Comparison of ENCODE assay signal across 7 mouse cellular contexts in genomic region chr14:30699656-30700055, GRCm38 (mm10). TPM values are rescaled to one million over a fixed set of nuclear protein-coding genes. Genes with fewer than 3 reads are reported as not detected.
A peak's percentile ranks its signal among the peaks of the same experiment; 100 is the strongest.
DNase-seq lines count a peak whose midpoint lies in the region; ATAC-seq and TF ChIP-seq lines count a peak whose summit lies in the region.

No protein-coding gene starts in this region.

- H3K36me3 ChIP-seq in G1E (replicated peaks), result no peaks in the 10 kb centered on the region
- H3K36me3 ChIP-seq in liver, adult 2 months (ENCODE audit: control insufficient read depth, insufficient read depth, low read length), result no peaks in the 10 kb centered on the region

- ATAC-seq in G1E (ENCODE audit: extremely low read depth, insufficient number of reproducible peaks, low FRiP score, poor library complexity, severe bottlenecking), result no peak

- H3K9me3 ChIP-seq in G1E (replicated peaks), result no peaks in the 10 kb centered on the region

- no peaks in the 10 kb centered on the region for H3K79me2 ChIP-seq in liver, adult 2 months (ENCODE audit: control insufficient read depth, insufficient read depth, low read length)

- peak; percentile 78 for TF ChIP-seq CTCF in G1E (IDR thresholded peaks at IDR 0.05; ENCODE audit: low read depth, low read length)
- peak; percentile 94 for TF ChIP-seq CTCF in liver, adult 2 months (IDR thresholded peaks at IDR 0.05; ENCODE audit: low read depth, low read length)

- no peak overlapping the region for H3K9ac ChIP-seq in liver, adult 2 months (ENCODE audit: low read depth, low read length)

- no peak for TF ChIP-seq POLR2A in liver, adult 2 months (IDR thresholded peaks at IDR 0.05; ENCODE audit: extremely low read depth, insufficient read depth, low read length)

- peaks cover 16% of the 10 kb centered on the region for H3K27me3 ChIP-seq in G1E (ENCODE audit: insufficient read depth, low read length)
- H3K27me3 ChIP-seq in liver, adult 2 months (ENCODE audit: control insufficient read depth, insufficient read depth, low read length), result no peaks in the 10 kb centered on the region

- peaks cover 21% of the 10 kb centered on the region for H3K4me1 ChIP-seq in G1E (ENCODE audit: insufficient read depth, low read depth, low read length)
- H3K4me1 ChIP-seq in liver, adult 2 months (ENCODE audit: control insufficient read depth, insufficient read depth, low read length), result peaks cover 2% of the 10 kb centered on the region

- H3K27ac ChIP-seq in liver, adult 2 months (replicated peaks; ENCODE audit: insufficient read depth, low read depth, low read length), result no peak overlapping the region

- DNase-seq in layer of hippocampus, postnatal 10 days (ENCODE audit: low spot score in 2 of 2), result peak; percentile 50 to 64
- no peak for DNase-seq in layer of hippocampus, adult 9-11 months
- DNase-seq in G1E (ENCODE audit: low spot score), result peak; percentile 31
- DNase-seq in brain, adult 2 months (ENCODE audit: low read depth, low spot score), result peak; percentile 79
- DNase-seq in gastrocnemius, adult 8-10 months (ENCODE audit: low spot score in 2 of 2), result peak; percentile 14 to 17
- peak; percentile 57 for DNase-seq in liver, adult 2 months (ENCODE audit: extremely low read depth, low read depth, low spot score)
- peak; percentile 66 for DNase-seq in right cerebral cortex, postnatal 14 days

- WGBS in liver, adult 2 months, result 31% methylated on average over 8 of the region's 8 CpGs

- no peak overlapping the region for H3K4me3 ChIP-seq in G1E (ENCODE audit: low read depth, low read length)
- H3K4me3 ChIP-seq in liver, adult 2 months (ENCODE audit: insufficient read depth, low read depth, low read length), result no peak overlapping the region

RNA-seq across cellular contexts. Expression of gene Sfmbt1, which starts 15.0 kb away (rescaled TPM):
- total RNA-seq in layer of hippocampus, postnatal 10 days (2021), result 10 to 100 TPM; 22.8 to 25.2 TPM
- total RNA-seq in G1E (2014; fragmentation: Nextera tagmentation), result 26.2 and 26.6 TPM in 2 replicates
- total RNA-seq in G1E (2017), result 14.8 and 15.7 TPM in 2 replicates
- polyA plus RNA-seq in G1E (2012), result 2.0 and 3.1 TPM in 2 replicates
- total RNA-seq in gastrocnemius, adult 8-10 months (2022), result 10 to 100 TPM; 10.7 to 13.0 (median 12.2) TPM
- 11.1 and 11.2 TPM in 2 replicates for total RNA-seq in liver, adult 2 months (2014; rRNA removed)
- polyA plus RNA-seq in liver, adult 2 months (2012; rRNA removed), result 1.6 and 2.1 TPM in 2 replicates

RNA-seq across cellular contexts. Expression of gene Rft1, which starts 45.5 kb away (rescaled TPM):
- total RNA-seq in layer of hippocampus, postnatal 10 days (2021), result 10 to 100 TPM; 10.2 to 11.2 TPM
- total RNA-seq in G1E (2014; fragmentation: Nextera tagmentation) (20.8 and 26.9 TPM in 2 replicates), G1E (2017) (14.9 and 15.0 TPM in 2 replicates)
- 2.7 and 4.4 TPM in 2 replicates for polyA plus RNA-seq in G1E (2012)
- total RNA-seq in gastrocnemius, adult 8-10 months (2022), result 1 to 10 TPM; 4.5 to 5.6 (median 4.9) TPM
- 18.4 and 19.0 TPM in 2 replicates for total RNA-seq in liver, adult 2 months (2014; rRNA removed)
- 12.3 and 13.0 TPM in 2 replicates for polyA plus RNA-seq in liver, adult 2 months (2012; rRNA removed)
